Mouse (Mus musculus): ENCODE measurements around the gene Slc1a7.

DNA sequence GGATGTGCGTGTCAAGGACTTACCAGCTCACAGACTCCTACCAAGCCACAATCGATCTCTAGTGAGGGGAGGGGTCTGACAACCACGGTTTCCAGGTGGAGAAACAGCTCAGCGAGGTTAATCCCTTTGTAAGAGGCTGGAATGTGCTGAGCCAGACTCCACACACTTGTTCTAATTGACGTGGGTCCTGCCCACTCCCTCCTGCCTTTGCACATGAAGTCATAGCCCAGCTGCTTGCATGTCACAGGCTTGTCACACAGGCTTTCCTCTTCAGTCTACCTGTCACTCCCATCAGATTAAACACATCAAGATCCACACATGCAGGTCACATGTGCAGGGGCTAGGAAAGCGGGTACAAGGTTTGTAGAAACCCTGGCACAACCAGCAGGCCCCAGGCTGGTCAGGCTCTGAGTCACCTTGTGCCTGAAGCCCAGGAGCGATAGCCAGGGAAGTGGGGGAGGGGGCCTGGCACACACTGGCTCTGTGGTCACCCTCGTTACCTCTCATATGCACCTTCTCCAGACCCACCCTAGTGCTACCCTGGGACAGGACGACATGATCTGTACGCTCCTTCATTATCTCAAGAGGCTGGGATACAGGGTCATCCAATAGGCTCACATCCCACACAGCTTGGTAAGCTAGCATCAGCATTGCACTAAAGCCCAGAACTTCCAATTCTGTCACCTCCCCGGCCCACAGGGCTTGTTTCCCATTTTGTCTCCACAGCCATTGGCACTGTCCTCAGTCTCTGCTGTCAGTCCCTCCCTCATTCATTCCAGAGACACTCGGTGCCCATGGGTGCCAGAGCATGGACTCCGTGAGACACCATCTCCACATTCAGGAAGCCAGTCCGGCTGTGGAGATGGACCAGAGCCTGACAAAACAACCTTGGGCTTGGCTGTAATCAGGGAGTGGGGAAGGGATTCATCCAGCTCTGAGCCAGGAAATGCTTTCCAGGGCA, 51.1 kb downstream of the Slc1a7 start:
- no peak for TF ChIP-seq CTCF (IDR thresholded peaks at IDR 0.05; ENCODE audit: low read depth)
- no peak for TF ChIP-seq EP300 (IDR thresholded peaks at IDR 0.05; ENCODE audit: low read depth)
